Mouse (Mus musculus): ENCODE data around the gene Nkain2. TPM values are rescaled to one million over a fixed set of nuclear protein-coding genes. Genes with fewer than 3 reads are reported as not detected.
"Not testable (repeated sequence)": the region's sequence is repeated elsewhere in the genome, so short reads cannot be mapped to it uniquely, and the experiment has no call there.

Gene Nkain2
- total and polyA plus RNA-seq, 3 experiments = 0.08 to 0.18 TPM; not detected in 1

GRCm38 (mm10) chr10:31927657-31928056, 962.6 kb downstream of the Nkain2 start:
- no peak overlapping the region for H3K4me3 ChIP-seq
- no peaks in the 10 kb centered on the region for H3K4me1 ChIP-seq (ENCODE audit: control insufficient read depth, insufficient read depth, low read length)
- no peaks in the 10 kb centered on the region for H3K79me2 ChIP-seq (replicated peaks; ENCODE audit: control insufficient read depth, insufficient read depth, low read length)
- DNase-seq = peak in 1 of 2 experiments; percentile 23
- 57% methylated on average over 5 of the region's 5 CpGs for WGBS
- TF ChIP-seq CTCF (IDR thresholded peaks at IDR 0.05) (no peak), POLR2A (IDR thresholded peaks at IDR 0.05; ENCODE audit: insufficient read depth, low read depth, low read length) (0 out of 2 replicates have a peak, but pooled peaks have one; percentile 16), EP300 (IDR thresholded peaks at IDR 0.05; ENCODE audit: insufficient read depth, low read depth, low read length) (0 out of 2 replicates have a peak, but pooled peaks have one; percentile 32)
- H3K36me3 ChIP-seq (ENCODE audit: control insufficient read depth, insufficient read depth, low read length) = no peaks in the 10 kb centered on the region
- peak overlapping the region; percentile 72 for H3K27ac ChIP-seq
- no peak overlapping the region for H3K9ac ChIP-seq (ENCODE audit: low read depth, low read length)
- no peaks in the 10 kb centered on the region for H3K27me3 ChIP-seq (ENCODE audit: control insufficient read depth, insufficient read depth, low read length)
- intact Hi-C loops (cut with DNase I) = no loop called here

- H3K4me3 ChIP-seq; H3K27ac ChIP-seq; H3K9ac ChIP-seq (ENCODE audit: low read depth, low read length); H3K79me2 ChIP-seq (replicated peaks; ENCODE audit: control insufficient read depth, insufficient read depth, low read length); H3K27me3 ChIP-seq (ENCODE audit: control insufficient read depth, insufficient read depth, low read length); H3K36me3 ChIP-seq (ENCODE audit: control insufficient read depth, insufficient read depth, low read length); H3K4me1 ChIP-seq (ENCODE audit: control insufficient read depth, insufficient read depth, low read length); intact Hi-C loops (cut with DNase I): not testable (repeated sequence)
- DNase-seq = peak in 1 of 2 experiments; percentile 3
- WGBS = 62% methylated on average over 3 of the region's 3 CpGs
Measured at GRCm38 (mm10) chr10:31920901-31921300, 969.4 kb downstream of the Nkain2 start.

- no peaks in the 10 kb centered on the region for H3K4me1 ChIP-seq (ENCODE audit: control insufficient read depth, insufficient read depth, low read length)
- H3K36me3 ChIP-seq (ENCODE audit: control insufficient read depth, insufficient read depth, low read length) = no peaks in the 10 kb centered on the region
- no peaks in the 10 kb centered on the region for H3K27me3 ChIP-seq (ENCODE audit: control insufficient read depth, insufficient read depth, low read length)
- DNase-seq = no peak
- H3K4me3 ChIP-seq = no peak overlapping the region
- TF ChIP-seq CTCF (IDR thresholded peaks at IDR 0.05) (no peak), POLR2A (IDR thresholded peaks at IDR 0.05; ENCODE audit: insufficient read depth, low read depth, low read length) (no peak), EP300 (IDR thresholded peaks at IDR 0.05; ENCODE audit: insufficient read depth, low read depth, low read length) (no peak)
- no peaks in the 10 kb centered on the region for H3K79me2 ChIP-seq (replicated peaks; ENCODE audit: control insufficient read depth, insufficient read depth, low read length)
- H3K9ac ChIP-seq (ENCODE audit: low read depth, low read length) = no peak overlapping the region
- 71% methylated on average over 3 of the region's 3 CpGs for WGBS
- H3K27ac ChIP-seq = no peak overlapping the region
- intact Hi-C loops (cut with DNase I) = no loop called here
Measured at GRCm38 (mm10) chr10:31907488-31907887, 982.8 kb downstream of the Nkain2 start.

GRCm38 (mm10) chr10:31899501-31899900, 990.8 kb downstream of the Nkain2 start:
- DNase-seq = no peak
- H3K27me3 ChIP-seq (ENCODE audit: control insufficient read depth, insufficient read depth, low read length) = no peaks in the 10 kb centered on the region
- 37% methylated on average over 2 of the region's 2 CpGs for WGBS

GRCm38 (mm10) chr10:31873323-31873895, 1016.9 kb downstream of the Nkain2 start:
- H3K9ac ChIP-seq (ENCODE audit: low read depth, low read length) = no peak overlapping the region
- no peak overlapping the region for H3K4me3 ChIP-seq
- no peak overlapping the region for H3K27ac ChIP-seq
- H3K4me1 ChIP-seq (ENCODE audit: control insufficient read depth, insufficient read depth, low read length) = no peaks in the 10 kb centered on the region
- no peak for DNase-seq
- H3K79me2 ChIP-seq (replicated peaks; ENCODE audit: control insufficient read depth, insufficient read depth, low read length) = no peaks in the 10 kb centered on the region
- WGBS = 54% methylated on average over 4 of the region's 4 CpGs
- TF ChIP-seq POLR2A (IDR thresholded peaks at IDR 0.05; ENCODE audit: insufficient read depth, low read depth, low read length) (no peak), CTCF (IDR thresholded peaks at IDR 0.05) (no peak), EP300 (IDR thresholded peaks at IDR 0.05; ENCODE audit: insufficient read depth, low read depth, low read length) (no peak)
- intact Hi-C loops (cut with DNase I) = no loop called here
- H3K36me3 ChIP-seq (ENCODE audit: control insufficient read depth, insufficient read depth, low read length) = no peaks in the 10 kb centered on the region
- no peaks in the 10 kb centered on the region for H3K27me3 ChIP-seq (ENCODE audit: control insufficient read depth, insufficient read depth, low read length)

More at GRCm38 (mm10) chr10:31899501-31899900, 990.8 kb downstream of the Nkain2 start:
- Histone ChIP-seq H3K36me3 (ENCODE audit: control insufficient read depth, insufficient read depth, low read length) (no peaks in the 10 kb centered on the region), H3K27ac (no peak overlapping the region), H3K79me2 (replicated peaks; ENCODE audit: control insufficient read depth, insufficient read depth, low read length) (no peaks in the 10 kb centered on the region), H3K4me1 (ENCODE audit: control insufficient read depth, insufficient read depth, low read length) (no peaks in the 10 kb centered on the region), H3K9ac (ENCODE audit: low read depth, low read length) (no peak overlapping the region), H3K4me3 (no peak overlapping the region)
- TF ChIP-seq EP300 (IDR thresholded peaks at IDR 0.05; ENCODE audit: insufficient read depth, low read depth, low read length) (no peak), POLR2A (IDR thresholded peaks at IDR 0.05; ENCODE audit: insufficient read depth, low read depth, low read length) (no peak), CTCF (IDR thresholded peaks at IDR 0.05) (no peak)
- intact Hi-C loops (cut with DNase I) = no loop called here

- TF ChIP-seq EP300 (IDR thresholded peaks at IDR 0.05; ENCODE audit: insufficient read depth, low read depth, low read length) (no peak), CTCF (IDR thresholded peaks at IDR 0.05) (no peak), POLR2A (IDR thresholded peaks at IDR 0.05; ENCODE audit: insufficient read depth, low read depth, low read length) (no peak)
- H3K27ac ChIP-seq = no peak overlapping the region
- DNase-seq = no peak
- H3K4me3 ChIP-seq = no peak overlapping the region
- H3K27me3 ChIP-seq (ENCODE audit: control insufficient read depth, insufficient read depth, low read length) = no peaks in the 10 kb centered on the region
- WGBS = 77% methylated on average over 1 of the region's 1 CpGs
- no peaks in the 10 kb centered on the region for H3K36me3 ChIP-seq (ENCODE audit: control insufficient read depth, insufficient read depth, low read length)
- no peaks in the 10 kb centered on the region for H3K4me1 ChIP-seq (ENCODE audit: control insufficient read depth, insufficient read depth, low read length)
- intact Hi-C loops (cut with DNase I) = no loop called here
- H3K9ac ChIP-seq (ENCODE audit: low read depth, low read length) = no peak overlapping the region
- no peaks in the 10 kb centered on the region for H3K79me2 ChIP-seq (replicated peaks; ENCODE audit: control insufficient read depth, insufficient read depth, low read length)
Measured at GRCm38 (mm10) chr10:31868275-31868674, 1022.0 kb downstream of the Nkain2 start.

All from heart, adult 2 months (tissue).